Mouse (Mus musculus) fat pad, adult 2 months (tissue): ENCODE results near the gene Pde6g.
"Not testable (repeated sequence)": the region's sequence is repeated elsewhere in the genome, so short reads cannot be mapped to it uniquely, and the experiment has no call there.

Experiments used
- DNase-seq: peaks from one replicate; pipeline ENCODE4 v3.0.0-alpha.2; 2011; ENCODE audit warnings: low read depth, low spot score; ENCODE audit errors: extremely low read depth

The Pde6g gene

DNA sequence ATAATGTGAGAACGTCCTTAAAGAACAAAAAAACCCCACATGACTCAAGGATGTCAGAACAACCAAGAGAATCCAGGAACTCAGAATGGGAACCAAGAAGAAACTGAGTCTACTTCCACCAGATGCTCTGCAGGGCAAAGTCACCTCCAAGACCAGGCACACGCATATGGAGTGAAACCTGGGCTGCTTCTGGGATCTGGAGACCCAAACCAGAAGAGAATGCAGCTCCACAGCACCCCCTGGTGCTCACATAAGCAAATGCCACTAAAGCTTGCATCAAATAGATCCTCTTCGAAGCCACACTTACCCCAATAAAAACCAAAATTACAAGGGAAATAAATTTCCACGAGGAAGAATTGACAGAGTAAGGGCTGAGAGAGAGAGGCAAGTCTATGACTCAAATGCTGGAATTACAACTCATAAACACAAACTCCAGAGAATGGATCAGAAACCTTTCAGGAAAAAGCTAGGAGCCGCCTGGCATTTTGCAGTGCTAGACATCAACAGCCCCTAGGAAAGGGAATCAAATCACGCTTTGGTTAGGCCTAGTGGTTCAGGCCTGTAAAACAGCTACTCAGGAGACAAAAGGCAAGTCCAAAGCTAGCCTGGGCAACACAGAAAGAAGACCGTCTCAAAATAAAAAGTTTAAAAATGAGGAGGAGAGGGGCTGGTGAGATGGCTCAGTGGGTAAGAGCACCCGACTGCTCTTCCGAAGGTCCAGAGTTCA is 29.6 kb downstream of the Pde6g start:
- DNase-seq: no peak

DNA sequence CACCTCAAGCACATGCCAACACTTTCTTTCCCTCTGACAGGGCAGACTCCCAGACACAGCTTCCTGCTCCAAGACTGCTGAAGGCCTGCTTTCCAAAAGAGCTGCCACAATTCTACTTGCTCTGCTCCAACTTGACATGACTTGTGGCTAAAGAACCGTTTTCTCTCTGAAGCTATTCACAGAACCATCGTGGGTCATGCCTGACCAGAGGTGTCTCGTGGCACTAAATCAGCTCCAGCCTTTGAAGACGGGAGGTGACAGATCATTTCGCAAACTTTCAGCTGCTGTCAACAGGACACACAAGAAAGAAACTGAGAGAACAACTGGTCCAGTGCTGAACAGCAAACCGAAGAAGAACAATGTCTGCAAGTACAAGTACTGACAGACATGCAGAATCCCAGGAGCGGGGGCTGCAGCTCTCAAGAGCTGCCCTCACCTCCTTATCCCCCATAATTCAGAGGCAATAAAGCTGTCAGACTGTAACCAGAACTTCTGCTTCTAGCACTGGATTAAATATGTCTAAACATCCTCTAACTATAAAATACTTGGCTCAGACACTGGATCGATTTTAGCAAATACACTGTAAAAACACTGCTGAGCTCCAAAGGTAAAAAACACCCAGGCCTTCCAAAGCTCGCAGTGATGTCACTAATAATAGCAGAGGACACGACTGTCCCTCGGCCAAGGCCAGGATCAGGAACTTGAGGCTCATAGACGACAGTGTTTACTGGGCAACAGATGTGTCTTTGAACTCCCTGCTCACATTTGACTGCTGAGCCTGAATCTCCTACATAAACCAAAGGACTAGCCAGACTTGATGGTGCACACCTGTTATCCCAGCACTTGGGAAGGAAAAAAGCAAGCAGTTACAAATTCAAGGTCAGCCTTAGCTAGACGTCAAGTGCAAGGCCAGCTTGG is 30.4 kb downstream of the Pde6g start:
- DNase-seq: peak; percentile 67

DNA sequence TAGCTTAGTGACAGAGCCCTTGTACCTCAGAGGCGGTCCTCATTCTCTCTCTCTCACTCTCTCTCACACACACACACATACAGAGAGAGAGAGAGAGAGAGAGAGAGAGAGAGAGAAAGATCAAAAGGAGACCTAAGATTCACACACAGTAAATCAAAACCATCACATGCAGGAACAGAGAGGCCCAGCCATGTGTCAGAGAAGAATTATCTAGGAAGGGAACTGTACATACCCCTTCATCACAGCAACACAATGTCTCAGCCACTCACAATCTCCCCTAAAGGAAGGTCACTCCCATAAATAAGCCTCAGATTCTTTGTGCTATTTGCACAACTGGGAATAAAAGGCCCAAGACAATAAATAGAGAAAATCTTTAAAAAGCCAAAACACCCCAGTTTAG is 34.7 kb downstream of the Pde6g start:
- DNase-seq: no peak

DNA sequence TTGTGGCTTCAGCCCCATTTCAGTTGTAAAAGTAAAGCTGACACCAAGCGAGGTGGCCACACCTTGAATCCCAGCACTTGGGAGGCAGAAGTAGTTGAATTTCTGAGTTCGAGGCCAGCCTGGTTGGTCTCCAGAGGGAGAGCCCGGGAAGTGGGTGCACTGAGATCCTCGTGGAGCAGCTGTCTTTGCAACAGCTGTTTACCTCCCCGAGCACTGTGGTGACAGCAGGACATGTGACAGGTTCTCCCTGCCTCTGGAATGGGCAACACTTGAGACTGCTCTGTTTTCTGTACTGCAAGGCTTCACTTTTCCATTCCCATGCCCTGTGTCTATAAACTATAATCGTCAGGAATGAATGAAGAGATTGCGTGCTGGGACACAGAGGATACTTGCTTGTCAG is 35.4 kb downstream of the Pde6g start:
- DNase-seq: no peak

DNA sequence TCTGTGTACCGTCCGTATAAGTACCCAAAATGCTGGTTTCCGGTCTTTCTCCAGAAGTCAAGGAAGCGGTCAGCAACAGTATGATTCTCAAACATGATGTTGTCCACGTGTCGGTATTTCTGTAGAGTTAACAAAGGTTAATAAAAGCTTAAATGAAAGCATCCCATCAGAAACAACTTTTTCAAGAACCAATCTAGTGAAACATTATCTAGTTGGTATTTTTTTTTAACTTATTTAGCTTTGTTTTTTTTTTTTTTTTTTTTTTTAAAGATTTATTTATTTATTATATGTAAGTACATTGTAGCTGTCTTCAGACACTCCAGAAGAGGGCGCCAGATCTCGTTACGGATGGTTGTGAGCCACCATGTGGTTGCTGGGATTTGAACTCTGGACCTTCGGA is 39.7 kb downstream of the Pde6g start:
- DNase-seq: not testable (repeated sequence)

DNA sequence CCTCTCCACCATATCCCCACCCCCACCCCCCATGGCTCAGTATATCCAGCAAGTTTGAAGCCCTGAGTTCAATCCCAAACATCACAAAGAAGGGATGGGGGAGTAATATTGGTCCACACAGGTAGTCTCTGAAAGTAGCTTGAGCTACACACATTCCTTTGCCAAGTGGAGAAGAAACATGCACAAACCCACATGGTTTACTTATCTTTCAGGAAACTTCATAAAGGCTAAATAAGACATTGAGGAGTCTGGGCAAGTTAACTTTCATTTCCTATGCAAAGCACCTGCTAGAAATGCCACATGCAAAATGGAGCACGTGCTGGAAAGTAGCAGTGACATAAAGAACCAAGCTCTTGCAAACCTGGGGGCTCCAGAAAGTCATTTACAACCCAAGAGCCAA is 46.9 kb downstream of the Pde6g start:
- DNase-seq: no peak

DNA sequence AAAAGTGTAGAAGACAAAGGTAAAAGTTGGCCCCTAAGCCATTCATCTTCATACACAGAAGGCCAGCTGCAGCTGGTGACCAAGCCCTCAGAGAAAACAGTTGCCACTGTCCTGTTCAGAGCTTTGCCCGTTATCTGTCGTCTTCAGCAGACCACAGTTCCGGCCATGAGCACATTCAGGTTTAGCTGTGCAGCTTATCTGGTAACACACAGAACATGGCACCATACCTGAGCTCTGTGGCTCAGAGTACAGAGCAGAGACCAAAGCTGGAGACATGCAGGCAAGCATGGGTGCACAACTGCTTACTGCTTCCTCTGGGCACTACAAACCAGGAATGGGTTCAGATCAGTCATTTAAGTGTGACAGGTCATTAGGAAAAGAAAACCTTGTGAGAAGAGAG is 47.4 kb downstream of the Pde6g start:
- no peak for DNase-seq

DNA sequence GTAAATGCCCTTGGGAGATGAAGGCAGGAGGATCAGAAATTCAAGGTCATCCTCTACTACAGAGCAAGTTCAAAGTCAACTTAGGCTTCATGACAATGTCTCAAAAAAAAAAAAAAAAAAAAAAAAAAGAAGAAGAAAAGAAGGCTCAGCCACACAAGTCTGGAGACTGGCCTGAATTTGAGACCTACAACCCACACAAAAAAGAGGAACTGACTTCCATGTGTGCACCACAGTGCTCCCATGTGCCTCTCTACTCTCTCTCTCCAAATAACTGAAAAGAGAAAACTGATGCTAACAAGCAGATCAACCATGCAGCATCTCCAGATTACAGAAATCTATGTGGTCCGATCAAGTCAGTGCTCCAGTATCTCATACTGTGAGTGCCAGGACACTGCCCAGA is 48.5 kb downstream of the Pde6g start:
- DNase-seq: no peak

DNA sequence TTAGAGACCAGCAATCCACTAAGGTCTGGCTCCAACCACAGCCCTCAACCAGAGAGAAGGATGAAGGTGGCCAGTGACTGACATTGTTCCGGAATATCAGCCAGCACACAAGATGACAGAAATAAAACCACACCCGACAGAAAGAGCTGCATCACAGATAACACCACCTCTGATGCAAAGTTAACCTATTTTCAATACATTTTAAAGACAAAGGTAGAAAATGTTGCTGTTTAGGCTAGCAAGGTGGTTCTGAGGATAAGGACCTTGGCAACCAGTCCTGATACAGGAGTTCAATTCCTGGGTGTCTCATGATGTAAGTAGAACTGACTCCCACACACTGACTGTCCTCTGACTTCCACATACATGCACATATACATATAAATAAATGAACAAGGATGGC is 54.0 kb downstream of the Pde6g start:
- DNase-seq: no peak
